16 mouse cellular contexts compared by ENCODE assay signal in genomic region chr9:100307765-100308164, GRCm38 (mm10).
"Had no signal": no experiment of that assay in that cellular context is flagged by ENCODE, and none has a peak within 500 bp of the region (broad histone marks: within the 10 kb centered on the region; RNA-seq: fewer than 3 reads in every experiment).

No protein-coding gene starts in this region.

- ATAC-seq: liver, postnatal 0 days; lung, postnatal 0 days had no signal

- H3K9me3 ChIP-seq: limb, embryonic 12.5 days; midbrain, embryonic 10.5 days; midbrain, embryonic 15.5 days had no signal

- H3K36me3 ChIP-seq: limb, embryonic 12.5 days; limb, embryonic 15.5 days; midbrain, embryonic 10.5 days; midbrain, embryonic 15.5 days; neural tube, embryonic 13.5 days had no signal

- DNase-seq: kidney, postnatal 25 days; liver, postnatal 0 days; lung, embryonic 14.5 days; thymus, adult 18-20 months; thymus, postnatal 14 days; thymus, postnatal 4 days had no signal

- H3K4me1 ChIP-seq: limb, embryonic 12.5 days; limb, embryonic 15.5 days had no signal

- H3K27me3 ChIP-seq: limb, embryonic 12.5 days; limb, embryonic 15.5 days; midbrain, embryonic 15.5 days; neural tube, embryonic 13.5 days had no signal

- H3K4me3 ChIP-seq: layer of hippocampus, adult 2 months; limb, embryonic 12.5 days; limb, embryonic 15.5 days; midbrain, embryonic 10.5 days; midbrain, embryonic 15.5 days; neural tube, embryonic 13.5 days had no signal

- H3K27ac ChIP-seq: kidney, postnatal 0 days; layer of hippocampus, adult 2 months; limb, embryonic 12.5 days; limb, embryonic 15.5 days; liver, embryonic 14.5 days; macrophage; midbrain, embryonic 10.5 days; midbrain, embryonic 15.5 days; neural tube, embryonic 13.5 days had no signal
